Mouse (Mus musculus): ENCODE measurements around the gene Kng2. TPM values are rescaled to one million over a fixed set of nuclear protein-coding genes. Genes with fewer than 3 reads are reported as not detected.
"Not testable (repeated sequence)": the region's sequence is repeated elsewhere in the genome, so short reads cannot be mapped to it uniquely, and the experiment has no call there.

Gene Kng2
- polyA plus RNA-seq, 1 experiment from 2014 or later: 0.34 TPM

GRCm38 (mm10) chr16:22956085-22956439 is 73.2 kb downstream of the Kng2 start:
- no peak for ATAC-seq (ENCODE audit: insufficient number of reproducible peaks, low FRiP score)
- no peaks in the 10 kb centered on the region for H3K36me3 ChIP-seq
- H3K4me2 ChIP-seq: no peak overlapping the region
- H3K27ac ChIP-seq (ENCODE audit: poor library complexity, severe bottlenecking): no peak overlapping the region
- no peak overlapping the region for H3K4me3 ChIP-seq
- H3K9me3 ChIP-seq (replicated peaks): no peaks in the 10 kb centered on the region
- H3K9ac ChIP-seq: no peak overlapping the region
- 80% methylated on average over 11 of the region's 11 CpGs for WGBS
- H3K27me3 ChIP-seq (replicated peaks): no peaks in the 10 kb centered on the region
- peaks cover 4% of the 10 kb centered on the region; the same call in 1 of the 2 replicates for H3K4me1 ChIP-seq (replicated peaks)

DNA sequence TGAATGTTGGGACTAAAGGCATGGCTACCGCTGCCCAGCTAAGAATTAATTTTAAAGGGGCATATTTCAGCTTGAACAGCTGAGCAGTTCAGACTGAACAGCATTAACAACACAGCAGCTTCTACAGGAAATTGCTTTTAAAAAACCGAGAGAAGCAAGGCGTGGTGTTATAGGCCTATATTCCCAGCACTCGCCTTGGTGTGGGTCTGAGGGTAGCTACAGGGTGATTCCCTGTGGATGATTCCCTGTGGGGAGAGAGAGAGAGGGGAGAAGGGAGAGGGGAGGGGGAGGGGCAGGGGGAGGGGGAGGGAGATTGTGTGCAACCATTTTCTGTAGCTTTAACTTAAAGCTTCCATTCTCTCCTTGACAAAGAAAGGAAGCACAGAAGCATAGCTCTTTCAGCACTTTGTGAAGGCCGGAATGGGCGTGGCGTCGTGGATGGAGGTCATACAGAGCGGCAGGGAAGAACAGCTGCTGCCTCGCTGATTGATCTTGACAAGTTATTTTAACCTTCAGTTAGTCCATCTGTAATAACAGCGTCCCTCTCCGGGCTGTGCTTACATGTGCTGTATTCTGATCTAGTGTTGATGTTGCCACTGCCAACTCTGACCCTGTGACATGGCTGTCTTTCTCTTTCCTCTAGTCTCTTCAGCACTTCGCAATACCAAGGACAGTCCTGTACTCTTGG is 73.7 kb downstream of the Kng2 start:
- Histone ChIP-seq H3K27me3 (replicated peaks) (no peaks in the 10 kb centered on the region), H3K4me3 (no peak overlapping the region), H3K4me2 (no peak overlapping the region), H3K4me1 (replicated peaks) (peaks cover 4% of the 10 kb centered on the region; the same call in 1 of the 2 replicates), H3K9me3 (replicated peaks) (no peaks in the 10 kb centered on the region), H3K36me3 (no peaks in the 10 kb centered on the region), H3K9ac (no peak overlapping the region), H3K27ac (ENCODE audit: poor library complexity, severe bottlenecking) (no peak overlapping the region)
- 68% methylated on average over 13 of the region's 13 CpGs for WGBS
- no peak for ATAC-seq (ENCODE audit: insufficient number of reproducible peaks, low FRiP score)

DNA sequence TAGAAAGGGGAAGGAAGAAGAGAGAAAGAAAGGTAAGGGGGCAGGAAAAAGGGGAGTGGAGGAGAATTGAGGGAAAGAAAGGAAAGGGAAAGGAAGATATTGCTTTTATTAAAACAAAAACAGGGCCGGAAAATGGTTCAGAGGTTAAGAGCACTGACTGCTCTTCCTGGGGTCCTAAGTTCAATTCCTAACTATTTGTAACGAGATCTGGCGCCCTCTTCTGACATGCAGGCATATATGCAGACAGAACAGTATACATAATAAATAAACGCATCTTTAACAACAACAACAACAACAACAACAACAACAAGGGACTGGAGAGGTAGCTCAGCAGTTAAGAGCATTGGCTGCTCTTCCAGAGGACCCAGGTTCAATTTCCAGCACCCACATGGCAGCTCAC is 76.2 kb downstream of the Kng2 start:
- H3K9me3 ChIP-seq (replicated peaks): no peaks in the 10 kb centered on the region
- no peaks in the 10 kb centered on the region for H3K27me3 ChIP-seq (replicated peaks)
- no peak overlapping the region for H3K4me3 ChIP-seq
- ATAC-seq (ENCODE audit: insufficient number of reproducible peaks, low FRiP score): no peak
- H3K4me2 ChIP-seq: no peak overlapping the region
- no peak overlapping the region for H3K27ac ChIP-seq (ENCODE audit: poor library complexity, severe bottlenecking)
- no peak overlapping the region for H3K9ac ChIP-seq
- 28% methylated on average over 4 of the region's 4 CpGs for WGBS
- H3K36me3 ChIP-seq: no peaks in the 10 kb centered on the region
- H3K4me1 ChIP-seq (replicated peaks): peaks cover 4% of the 10 kb centered on the region; the same call in 1 of the 2 replicates

- Histone ChIP-seq H3K4me3 (no peak within 1 kb of the TSS), H3K4me2 (no peak within 1 kb of the TSS), H3K36me3 (no peaks in the 10 kb centered on the region), H3K27me3 (replicated peaks) (no peaks in the 10 kb centered on the region), H3K9me3 (replicated peaks) (no peaks in the 10 kb centered on the region), H3K4me1 (replicated peaks) (peaks cover 4% of the 10 kb centered on the region; the same call in 1 of the 2 replicates), H3K9ac (no peak within 1 kb of the TSS), H3K27ac (ENCODE audit: poor library complexity, severe bottlenecking) (no peak within 1 kb of the TSS)
- ATAC-seq (ENCODE audit: insufficient number of reproducible peaks, low FRiP score): no peak
- 86% methylated on average over 6 of the region's 6 CpGs for WGBS
Observed at GRCm38 (mm10) chr16:22950840-22951395, 78.4 kb downstream of the Kng2 start, which contains the start of gene Hrg. Hrg (plus strand) TSS chr16:22951072.

GRCm38 (mm10) chr16:22947371-22947770 is 81.9 kb downstream of the Kng2 start:
- no peak overlapping the region for H3K27ac ChIP-seq (ENCODE audit: poor library complexity, severe bottlenecking)
- H3K36me3 ChIP-seq: no peaks in the 10 kb centered on the region
- ATAC-seq (ENCODE audit: insufficient number of reproducible peaks, low FRiP score): no peak
- no peaks in the 10 kb centered on the region for H3K27me3 ChIP-seq (replicated peaks)
- H3K9me3 ChIP-seq (replicated peaks): no peaks in the 10 kb centered on the region
- 86% methylated on average over 2 of the region's 2 CpGs for WGBS
- no peak overlapping the region for H3K4me2 ChIP-seq
- no peaks in the 10 kb centered on the region; the same call in 1 of the 2 replicates for H3K4me1 ChIP-seq (replicated peaks)
- H3K4me3 ChIP-seq: no peak overlapping the region
- H3K9ac ChIP-seq: no peak overlapping the region

DNA sequence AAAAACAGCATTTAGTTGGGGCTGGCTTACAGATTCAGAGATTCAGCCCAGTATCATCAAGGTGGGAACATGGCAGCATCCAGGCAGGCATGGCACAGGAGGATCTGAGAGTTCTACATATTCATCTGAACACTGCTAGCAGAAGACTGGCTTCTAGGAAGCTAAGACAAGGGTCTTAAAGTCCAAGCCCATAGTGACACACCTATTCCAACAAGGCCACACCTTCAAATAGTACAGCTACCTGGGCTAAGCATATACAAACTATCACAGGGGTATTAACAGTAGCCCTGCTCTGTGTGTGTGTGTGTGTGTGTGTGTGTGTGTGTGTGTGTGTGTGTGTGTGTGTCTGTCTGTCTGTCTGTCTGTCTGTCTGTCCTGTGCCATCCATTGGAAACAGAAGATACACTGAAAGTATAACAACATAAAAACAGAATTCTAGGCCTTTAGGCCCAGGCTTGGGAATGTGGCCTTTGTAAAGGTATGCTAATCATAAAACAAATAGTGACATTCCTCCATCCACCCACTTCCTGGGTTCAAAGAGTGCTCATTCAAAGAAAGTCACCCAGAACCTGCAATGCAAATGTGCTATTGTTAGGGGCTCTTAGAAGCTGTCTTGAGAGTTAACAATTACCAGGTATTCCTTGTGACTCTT is 87.3 kb downstream of the Kng2 start:
- not testable (repeated sequence) for H3K9me3 ChIP-seq (replicated peaks); H3K27me3 ChIP-seq (replicated peaks); H3K4me2 ChIP-seq; H3K4me1 ChIP-seq (replicated peaks); H3K27ac ChIP-seq (ENCODE audit: poor library complexity, severe bottlenecking); H3K4me3 ChIP-seq; ATAC-seq (ENCODE audit: insufficient number of reproducible peaks, low FRiP score); H3K9ac ChIP-seq; H3K36me3 ChIP-seq

GRCm38 (mm10) chr16:22939120-22939695 is 90.1 kb downstream of the Kng2 start:
- H3K9ac ChIP-seq: no peak overlapping the region
- no peak overlapping the region for H3K27ac ChIP-seq (ENCODE audit: poor library complexity, severe bottlenecking)
- peaks cover 6% of the 10 kb centered on the region; the same call in 1 of the 2 replicates for H3K9me3 ChIP-seq (replicated peaks)
- 67% methylated on average over 8 of the region's 8 CpGs for WGBS
- H3K36me3 ChIP-seq: no peaks in the 10 kb centered on the region
- no peaks in the 10 kb centered on the region for H3K27me3 ChIP-seq (replicated peaks)
- no peak for ATAC-seq (ENCODE audit: insufficient number of reproducible peaks, low FRiP score)
- no peak overlapping the region for H3K4me2 ChIP-seq
- H3K4me1 ChIP-seq (replicated peaks): no peaks in the 10 kb centered on the region
- H3K4me3 ChIP-seq: no peak overlapping the region

- Histone ChIP-seq H3K27ac (ENCODE audit: poor library complexity, severe bottlenecking) (no peak overlapping the region), H3K4me3 (no peak overlapping the region), H3K4me2 (no peak overlapping the region), H3K9me3 (replicated peaks) (peaks cover 6% of the 10 kb centered on the region; the same call in 1 of the 2 replicates), H3K36me3 (no peaks in the 10 kb centered on the region), H3K9ac (no peak overlapping the region), H3K4me1 (replicated peaks) (no peaks in the 10 kb centered on the region), H3K27me3 (replicated peaks) (no peaks in the 10 kb centered on the region)
- no peak for ATAC-seq (ENCODE audit: insufficient number of reproducible peaks, low FRiP score)
- WGBS: 74% methylated on average over 2 of the region's 2 CpGs
Observed at GRCm38 (mm10) chr16:22938541-22938940, 90.7 kb downstream of the Kng2 start.

DNA sequence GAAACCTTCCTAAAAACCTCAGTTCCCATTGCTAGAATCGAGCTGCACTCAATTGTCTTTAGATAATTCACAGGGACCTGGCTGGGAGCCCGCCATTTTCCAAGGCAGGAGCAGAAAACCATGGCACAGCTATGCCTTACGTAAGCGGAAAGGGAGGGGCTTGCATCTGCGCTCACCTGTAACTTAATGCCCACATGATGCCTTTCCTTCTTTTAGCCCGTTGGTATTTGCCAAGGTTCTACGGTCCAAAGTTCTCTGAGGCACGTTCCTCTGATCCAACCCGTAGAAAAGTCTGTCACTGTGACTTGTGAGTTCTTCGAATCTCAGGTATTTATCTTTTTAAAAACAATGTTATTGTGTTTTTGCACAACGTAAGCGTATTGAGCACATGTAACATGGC is 91.7 kb downstream of the Kng2 start:
- Histone ChIP-seq H3K4me2 (no peak overlapping the region), H3K9me3 (replicated peaks) (peaks cover 6% of the 10 kb centered on the region; the same call in 1 of the 2 replicates), H3K27ac (ENCODE audit: poor library complexity, severe bottlenecking) (no peak overlapping the region), H3K27me3 (replicated peaks) (no peaks in the 10 kb centered on the region), H3K4me3 (no peak overlapping the region), H3K9ac (no peak overlapping the region), H3K36me3 (no peaks in the 10 kb centered on the region), H3K4me1 (replicated peaks) (no peaks in the 10 kb centered on the region)
- 83% methylated on average over 12 of the region's 12 CpGs for WGBS
- no peak for ATAC-seq (ENCODE audit: insufficient number of reproducible peaks, low FRiP score)

Data from heart, embryonic 12.5 days (tissue).